Mouse (Mus musculus) forebrain, embryonic 14.5 days (tissue): ENCODE measurements at regions not wholly inside any gene's neighbourhood (a gene's known extent, or its start where the extent isn't known, plus 50 kb on each side); places are given as distances from the start of the nearest gene placed in this dataset.

Experiments
- ATAC-seq: fragments of 200-750 bp; cut with Nextera tagmentation; 2 replicates; pipeline ENCODE4 v1.8.0; 2017; ENCODE audit warnings: mild to moderate bottlenecking, moderate library complexity
- DNase-seq: peaks from one replicate; pipeline ENCODE4 v3.0.0-alpha.2; 2015; ENCODE audit warnings: low spot score
- H3K27ac ChIP-seq: fragments of 300-500 bp; sonication (generic); 2 replicates; pipeline ENCODE4 v1.5.1; 2014; ENCODE audit warnings: low read depth, mild to moderate bottlenecking, control low read depth, low read length, moderate library complexity
- H3K27me3 ChIP-seq: fragments of 300-500 bp; sonication (generic); replicated peaks from 2 replicates; pipeline ENCODE4 v1.6.1; 2014; ENCODE audit warnings: low read length, control low read depth, mixed read lengths; ENCODE audit not compliant: control insufficient read depth, insufficient read depth
- H3K36me3 ChIP-seq: fragments of 300-500 bp; sonication (generic); 2 replicates; pipeline ENCODE4 v1.6.1; 2014; ENCODE audit warnings: low read length, control low read depth; ENCODE audit not compliant: control insufficient read depth, insufficient read depth
- H3K4me1 ChIP-seq: fragments of 300-500 bp; sonication (generic); 2 replicates; pipeline ENCODE4 v1.6.1; 2014; ENCODE audit warnings: antibody characterized with exemption, low read length, control low read depth; ENCODE audit not compliant: control insufficient read depth, insufficient read depth
- H3K4me2 ChIP-seq: fragments of 300-500 bp; sonication (generic); 2 replicates; pipeline ENCODE4 v1.6.1; 2014; ENCODE audit warnings: mild to moderate bottlenecking, control low read depth, low read length
- H3K4me3 ChIP-seq: fragments of 300-500 bp; sonication (generic); 2 replicates; pipeline ENCODE4 v1.5.1; 2014; ENCODE audit warnings: low read depth, low read length, control low read depth
- H3K9ac ChIP-seq: fragments of 300-500 bp; sonication (generic); 2 replicates; pipeline ENCODE4 v1.6.1; 2014; ENCODE audit warnings: mild to moderate bottlenecking, low read length, control low read depth, moderate library complexity
- H3K9me3 ChIP-seq: fragments of 300-500 bp; sonication (generic); replicated peaks from 2 replicates; pipeline ENCODE4 v1.6.1; 2016; ENCODE audit warnings: low read length, control low read depth, mixed read lengths; ENCODE audit not compliant: control insufficient read depth
- WGBS: fragments of 180-500 bp; shearing (Covaris S2); extraction: QIAGEN DNeasy Blood & Tissue Kit; methylation state at CpG from one replicate; pipeline ENCODE4 v1.1.7; 2014; 5-methylcytosine and 5-hydroxymethylcytosine counted together

DNA sequence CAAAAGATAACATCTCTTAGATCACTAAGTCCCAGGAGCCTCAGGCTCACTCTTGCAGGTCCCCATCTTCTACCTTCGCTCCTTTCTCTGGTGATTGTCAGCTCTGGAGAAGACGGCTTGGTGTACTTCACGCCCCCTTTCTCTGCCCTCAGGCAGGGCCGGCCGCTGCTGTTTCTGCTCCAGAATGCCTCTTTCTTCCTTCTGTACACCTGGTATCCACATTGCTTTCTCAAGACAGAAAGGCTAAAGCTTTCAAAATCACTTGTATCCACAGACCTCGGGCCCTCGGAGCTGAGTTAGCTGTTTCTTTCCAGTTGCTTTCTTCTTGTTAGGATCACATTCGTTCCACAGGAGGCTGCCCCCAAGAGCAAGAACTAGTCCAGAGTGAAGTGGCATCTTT, 98.2 kb upstream of the Satb2 start:
- Histone ChIP-seq H3K4me1 (no peaks in the 10 kb centered on the region), H3K27me3 (no peaks in the 10 kb centered on the region), H3K4me3 (no peak overlapping the region), H3K36me3 (no peaks in the 10 kb centered on the region), H3K9me3 (no peaks in the 10 kb centered on the region), H3K4me2 (no peak overlapping the region), H3K9ac (no peak overlapping the region), H3K27ac (no peak overlapping the region)
- ATAC-seq (no peak), DNase-seq (no peak)
- 52% methylated on average over 8 of the region's 8 CpGs for WGBS

DNA sequence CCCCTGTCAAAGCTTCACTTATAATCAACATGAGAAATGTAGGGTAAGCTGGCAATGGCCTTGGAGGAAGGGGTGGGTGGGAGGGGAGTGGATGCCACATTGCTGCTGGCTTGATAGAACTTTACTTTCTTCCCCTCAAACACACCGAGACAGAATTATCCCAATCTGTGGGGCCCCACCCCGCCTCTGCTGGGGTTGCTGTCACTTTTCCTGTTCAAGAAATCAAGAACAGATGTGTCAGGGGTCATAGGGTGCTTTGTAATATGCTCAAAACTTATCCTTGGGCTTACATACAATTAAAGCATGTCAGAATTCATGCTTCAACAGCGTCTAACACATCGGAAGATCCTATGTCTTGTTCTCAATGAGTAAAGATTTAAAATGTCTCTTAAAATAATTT, 101.9 kb upstream of the Satb2 start:
- H3K4me2 ChIP-seq: no peak overlapping the region
- DNase-seq (no peak), ATAC-seq (no peak)
- no peaks in the 10 kb centered on the region for H3K27me3 ChIP-seq
- H3K4me1 ChIP-seq: peaks cover 10% of the 10 kb centered on the region
- no peaks in the 10 kb centered on the region for H3K36me3 ChIP-seq
- no peak overlapping the region for H3K9ac ChIP-seq
- H3K9me3 ChIP-seq: no peaks in the 10 kb centered on the region
- H3K4me3 ChIP-seq: no peak overlapping the region
- WGBS: 81% methylated on average over 4 of the region's 4 CpGs
- no peak overlapping the region for H3K27ac ChIP-seq

DNA sequence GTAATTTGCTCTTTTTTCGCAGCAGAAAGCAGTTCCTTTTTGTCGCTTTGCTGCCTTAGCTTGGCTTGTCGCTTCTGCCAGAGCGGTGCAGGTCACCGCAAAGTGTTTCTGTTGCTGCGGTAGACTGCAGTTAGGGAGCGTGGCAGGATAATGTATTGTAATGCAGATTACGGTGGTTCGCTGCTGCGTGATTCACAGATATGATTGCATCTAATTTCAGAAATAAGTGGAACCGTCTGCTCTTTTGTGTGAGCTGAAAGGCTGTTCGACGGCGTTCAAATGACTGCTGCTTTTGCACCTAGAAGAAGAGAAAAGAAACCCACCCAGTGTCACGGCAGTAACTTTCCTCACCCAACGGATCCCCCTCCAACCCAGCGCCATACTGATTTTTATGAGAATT, 104.7 kb upstream of the Satb2 start:
- Histone ChIP-seq H3K4me1 (peaks cover 10% of the 10 kb centered on the region), H3K27ac (0 out of 2 replicates have a peak overlapping the region, but pooled peaks have one; percentile 1), H3K9me3 (no peaks in the 10 kb centered on the region), H3K36me3 (no peaks in the 10 kb centered on the region), H3K9ac (peak overlapping the region; percentile 13; the same call in 1 of the 2 replicates), H3K27me3 (no peaks in the 10 kb centered on the region), H3K4me2 (peak overlapping the region; percentile 34; the same call in 1 of the 2 replicates), H3K4me3 (no peak overlapping the region)
- DNase-seq (peak; percentile 74), ATAC-seq (peak; percentile 82)
- 16% methylated on average over 17 of the region's 17 CpGs for WGBS

DNA sequence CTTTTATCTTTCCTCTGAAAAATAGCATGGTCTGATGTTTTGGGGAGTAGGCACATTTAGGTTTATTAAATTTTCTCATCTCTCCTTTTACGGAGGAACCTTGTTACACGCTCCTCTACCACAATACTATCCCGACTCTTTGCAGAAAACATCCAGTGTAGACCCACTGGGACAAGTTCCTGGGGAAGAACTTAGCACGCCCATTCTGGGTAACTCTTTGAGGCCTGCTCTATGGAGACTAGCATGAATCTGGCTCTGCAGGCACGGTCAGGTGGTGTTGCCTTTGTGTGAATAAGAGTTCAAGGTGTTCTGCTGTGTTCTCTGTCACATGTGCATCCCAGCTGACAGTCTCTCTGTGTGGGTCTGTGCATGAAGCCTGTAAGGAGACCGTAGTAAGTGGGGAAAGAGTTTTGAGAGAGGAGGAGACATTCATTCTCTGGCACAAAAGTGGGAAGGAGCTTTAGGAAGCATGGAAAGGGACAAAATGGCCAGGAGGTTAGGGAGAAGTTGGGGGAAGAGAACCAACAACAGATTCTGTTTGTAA, 105.2 kb upstream of the Satb2 start:
- ATAC-seq (peak; percentile 35), DNase-seq (no peak)
- Histone ChIP-seq H3K4me3 (no peak overlapping the region), H3K4me1 (peaks cover 10% of the 10 kb centered on the region), H3K4me2 (peak overlapping the region; percentile 34; the same call in 1 of the 2 replicates), H3K9me3 (no peaks in the 10 kb centered on the region), H3K27me3 (no peaks in the 10 kb centered on the region), H3K9ac (peak overlapping the region; percentile 13; the same call in 1 of the 2 replicates), H3K36me3 (no peaks in the 10 kb centered on the region), H3K27ac (0 out of 2 replicates have a peak overlapping the region, but pooled peaks have one; percentile 33)
- 86% methylated on average over 6 of the region's 6 CpGs for WGBS

DNA sequence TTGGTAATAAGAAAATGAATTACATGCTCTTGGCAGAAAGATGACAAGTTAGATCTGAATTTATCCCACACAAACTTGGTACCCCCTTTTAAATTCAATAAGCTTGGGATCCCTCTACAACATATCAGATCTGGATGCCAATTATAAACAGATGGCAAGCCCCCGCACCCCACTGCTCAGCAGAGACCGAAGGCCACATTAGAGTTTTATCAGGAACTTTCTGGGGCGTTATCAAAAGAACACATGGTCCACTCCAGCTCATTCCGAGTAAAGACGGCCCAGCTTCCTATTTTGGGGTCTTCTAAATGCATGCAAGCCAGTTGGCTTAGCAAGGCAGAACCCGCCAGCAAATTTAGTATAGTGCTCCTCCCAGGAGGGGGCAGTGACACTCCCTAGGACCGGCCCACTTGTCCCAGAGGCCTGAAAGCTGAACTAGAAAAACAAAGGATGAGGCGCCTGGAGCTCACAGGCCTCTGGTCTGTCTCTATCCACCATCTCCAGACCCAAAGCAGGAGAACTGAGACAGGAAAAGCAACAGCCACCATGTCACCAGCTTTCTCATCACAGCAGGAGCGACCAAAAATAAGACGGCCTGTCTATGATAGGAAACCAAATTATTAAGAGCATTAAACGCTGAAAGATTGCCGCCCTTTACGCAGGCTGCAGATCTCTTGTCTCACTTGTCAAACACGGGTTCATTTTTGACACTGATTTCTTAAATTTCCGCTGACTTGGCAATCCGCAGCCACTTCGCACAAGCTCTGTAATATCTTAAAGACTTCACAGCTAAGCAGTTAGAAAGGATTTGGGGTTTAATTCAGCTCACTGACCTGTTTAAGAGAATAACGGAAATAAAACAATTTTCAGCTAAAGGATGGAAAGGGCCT, 117.2 kb upstream of the Satb2 start:
- no peak overlapping the region for H3K9ac ChIP-seq
- H3K4me1 ChIP-seq: no peaks in the 10 kb centered on the region
- no peak overlapping the region for H3K4me3 ChIP-seq
- 65% methylated on average over 18 of the region's 18 CpGs for WGBS
- DNase-seq: no peak
- no peaks in the 10 kb centered on the region for H3K36me3 ChIP-seq
- peak; percentile 46; the same call in 1 of the 2 replicates for ATAC-seq
- H3K9me3 ChIP-seq: no peaks in the 10 kb centered on the region
- H3K27me3 ChIP-seq: no peaks in the 10 kb centered on the region
- no peak overlapping the region for H3K4me2 ChIP-seq
- H3K27ac ChIP-seq: no peak overlapping the region

DNA sequence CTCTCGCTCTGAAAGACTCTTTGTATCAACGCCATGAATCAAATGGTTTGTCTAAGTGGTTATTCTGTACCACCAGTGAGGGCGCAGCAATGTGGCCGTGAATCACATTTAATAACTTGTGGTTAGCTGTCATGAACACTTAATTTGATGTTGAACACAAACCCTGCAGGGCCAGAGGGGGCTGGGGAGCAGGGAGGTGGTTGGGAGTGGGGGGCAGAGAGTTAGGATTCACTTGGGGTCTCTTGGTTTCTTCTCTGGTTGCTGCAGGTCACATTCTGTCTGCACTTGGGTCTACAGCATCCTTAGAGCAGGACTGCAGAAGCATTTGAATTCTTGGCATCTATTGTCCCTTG, 117.8 kb upstream of the Satb2 start:
- WGBS: 60% methylated on average over 4 of the region's 4 CpGs
- Histone ChIP-seq H3K27ac (no peak overlapping the region), H3K4me2 (no peak overlapping the region), H3K9ac (no peak overlapping the region), H3K9me3 (no peaks in the 10 kb centered on the region), H3K36me3 (no peaks in the 10 kb centered on the region), H3K4me1 (no peaks in the 10 kb centered on the region), H3K4me3 (no peak overlapping the region), H3K27me3 (no peaks in the 10 kb centered on the region)
- ATAC-seq (no peak), DNase-seq (no peak)

DNA sequence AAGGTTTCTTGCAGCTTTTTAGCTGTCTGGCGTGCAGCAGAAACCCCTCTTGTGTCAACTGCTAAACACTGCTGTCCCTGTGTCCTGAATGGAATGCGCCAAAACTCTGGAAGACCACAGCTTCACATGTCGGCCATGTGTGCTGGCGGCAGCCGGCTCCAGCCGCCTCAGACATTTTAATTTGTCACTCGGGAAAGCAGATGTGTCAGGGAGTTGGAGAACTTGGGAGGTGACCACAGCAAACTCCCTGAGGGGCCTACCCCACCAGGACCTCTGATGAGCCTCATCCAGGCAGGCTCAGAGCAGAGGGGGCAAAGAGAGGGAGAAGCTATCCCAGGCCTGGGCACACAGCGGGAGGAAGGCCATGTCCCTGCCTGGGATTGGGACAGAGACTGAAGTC, 118.3 kb upstream of the Satb2 start:
- Histone ChIP-seq H3K9me3 (no peaks in the 10 kb centered on the region), H3K9ac (no peak overlapping the region), H3K27me3 (no peaks in the 10 kb centered on the region), H3K4me1 (no peaks in the 10 kb centered on the region), H3K4me2 (no peak overlapping the region), H3K27ac (no peak overlapping the region), H3K4me3 (no peak overlapping the region), H3K36me3 (no peaks in the 10 kb centered on the region)
- DNase-seq (no peak), ATAC-seq (no peak)
- WGBS: 86% methylated on average over 8 of the region's 8 CpGs

DNA sequence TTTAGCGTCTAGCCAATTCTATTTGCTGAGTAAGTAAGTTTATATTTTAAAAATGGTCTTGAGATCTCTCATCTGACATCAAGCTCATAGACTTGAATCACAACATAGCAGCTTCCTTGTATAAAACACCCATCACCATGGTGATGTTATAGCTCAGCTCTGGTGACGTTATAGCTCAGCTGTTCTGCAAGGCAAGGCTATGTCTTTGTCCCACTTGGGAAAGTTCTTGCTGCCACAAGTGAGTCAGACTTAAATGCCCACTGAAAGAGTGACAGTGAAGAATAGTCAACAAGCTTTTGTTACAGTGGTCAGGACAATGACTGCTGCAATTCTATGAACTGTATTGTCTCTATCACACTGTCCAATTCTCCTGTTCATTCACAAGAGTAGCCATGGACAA, 122.2 kb upstream of the Satb2 start:
- Histone ChIP-seq H3K9ac (no peak overlapping the region), H3K36me3 (no peaks in the 10 kb centered on the region), H3K9me3 (no peaks in the 10 kb centered on the region), H3K27me3 (no peaks in the 10 kb centered on the region), H3K27ac (no peak overlapping the region), H3K4me1 (no peaks in the 10 kb centered on the region), H3K4me2 (no peak overlapping the region), H3K4me3 (no peak overlapping the region)
- DNase-seq (no peak), ATAC-seq (no peak)
- WGBS: 65% methylated on average over 2 of the region's 2 CpGs

DNA sequence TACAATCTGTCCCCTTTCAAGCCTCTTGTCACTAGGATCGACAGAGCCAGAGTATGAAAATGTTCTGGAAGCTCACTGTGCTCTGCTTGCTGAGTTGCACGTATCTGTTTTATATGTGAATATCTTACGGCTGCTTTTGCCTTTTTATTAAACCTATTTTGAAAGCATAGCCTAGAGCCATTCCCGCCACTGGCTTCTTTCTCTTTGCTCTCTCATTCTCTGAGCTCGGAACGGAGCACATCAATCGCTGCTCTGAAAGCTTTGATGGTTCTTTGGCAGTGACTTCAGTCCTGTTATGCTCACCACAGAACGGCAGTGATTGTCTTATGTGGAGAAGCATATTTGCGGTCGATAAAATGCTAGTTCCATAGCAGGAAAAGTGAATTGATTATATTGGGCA, 128.9 kb upstream of the Satb2 start:
- Histone ChIP-seq H3K4me2 (no peak overlapping the region), H3K4me1 (no peaks in the 10 kb centered on the region), H3K27me3 (no peaks in the 10 kb centered on the region), H3K27ac (no peak overlapping the region), H3K9ac (no peak overlapping the region), H3K9me3 (no peaks in the 10 kb centered on the region), H3K36me3 (no peaks in the 10 kb centered on the region), H3K4me3 (no peak overlapping the region)
- no peak for ATAC-seq
- WGBS: 75% methylated on average over 10 of the region's 10 CpGs
- DNase-seq: no peak
